Mouse (Mus musculus): ENCODE measurements around the gene Ncaph. TPM values are rescaled to one million over a fixed set of nuclear protein-coding genes. Genes with fewer than 3 reads are reported as not detected.
"Not testable (repeated sequence)": the region's sequence is repeated elsewhere in the genome, so short reads cannot be mapped to it uniquely, and the experiment has no call there.

The Ncaph gene
- polyA plus RNA-seq, 1 experiment from 2014 or later: 21.1 TPM

- H3K4me3 ChIP-seq: no peak overlapping the region
- no peak overlapping the region for H3K9ac ChIP-seq
- WGBS: 89% methylated on average over 4 of the region's 4 CpGs
- no peak for ATAC-seq (ENCODE audit: low FRiP score)
- H3K27ac ChIP-seq: no peak overlapping the region
- peaks cover 41% of the 10 kb centered on the region for H3K4me1 ChIP-seq (replicated peaks)
- H3K36me3 ChIP-seq: no peaks in the 10 kb centered on the region; the same call in 1 of the 2 replicates
- no peaks in the 10 kb centered on the region for H3K27me3 ChIP-seq
- H3K9me3 ChIP-seq: no peaks in the 10 kb centered on the region
- no peak overlapping the region for H3K4me2 ChIP-seq
Measured at GRCm38 (mm10) chr2:127138449-127138848, 4.7 kb upstream of the Ncaph start.

GRCm38 (mm10) chr2:127137838-127138420, 4.2 kb upstream of the Ncaph start:
- Histone ChIP-seq H3K9me3 (no peaks in the 10 kb centered on the region), H3K27me3 (no peaks in the 10 kb centered on the region), H3K4me3 (no peak overlapping the region), H3K9ac (no peak overlapping the region), H3K36me3 (no peaks in the 10 kb centered on the region; the same call in 1 of the 2 replicates), H3K4me1 (replicated peaks) (peaks cover 41% of the 10 kb centered on the region), H3K27ac (0 out of 2 replicates have a peak overlapping the region, but pooled peaks have one; percentile 66), H3K4me2 (no peak overlapping the region)
- 86% methylated on average over 10 of the region's 10 CpGs for WGBS
- ATAC-seq (ENCODE audit: low FRiP score): no peak

- no peaks in the 10 kb centered on the region for H3K9me3 ChIP-seq
- peak; percentile 41; the same call in 1 of the 2 replicates for ATAC-seq (ENCODE audit: low FRiP score)
- peaks cover 40% of the 10 kb centered on the region for H3K4me1 ChIP-seq (replicated peaks)
- no peak overlapping the region for H3K4me2 ChIP-seq
- no peak overlapping the region for H3K9ac ChIP-seq
- H3K27ac ChIP-seq: peak overlapping the region; percentile 66
- WGBS: 14% methylated on average over 5 of the region's 5 CpGs
- no peak overlapping the region for H3K4me3 ChIP-seq
- H3K27me3 ChIP-seq: no peaks in the 10 kb centered on the region
- no peaks in the 10 kb centered on the region; the same call in 1 of the 2 replicates for H3K36me3 ChIP-seq
Measured at GRCm38 (mm10) chr2:127136979-127137378, 3.2 kb upstream of the Ncaph start.

GRCm38 (mm10) chr2:127135255-127135654, 1.5 kb upstream of the Ncaph start:
- H3K27me3 ChIP-seq; H3K4me3 ChIP-seq; H3K36me3 ChIP-seq; H3K27ac ChIP-seq; ATAC-seq (ENCODE audit: low FRiP score); H3K4me2 ChIP-seq; H3K9ac ChIP-seq; H3K9me3 ChIP-seq: not testable (repeated sequence)
- H3K4me1 ChIP-seq (replicated peaks): peaks cover 36% of the 10 kb centered on the region
- 30% methylated on average over 3 of the region's 3 CpGs for WGBS

GRCm38 (mm10) chr2:127131353-127131752, 2.4 kb downstream of the Ncaph start:
- no peaks in the 10 kb centered on the region for H3K27me3 ChIP-seq
- no peak overlapping the region for H3K4me3 ChIP-seq
- no peak for ATAC-seq (ENCODE audit: low FRiP score)
- no peak overlapping the region for H3K27ac ChIP-seq
- peaks cover 3% of the 10 kb centered on the region for H3K36me3 ChIP-seq
- no peak overlapping the region for H3K9ac ChIP-seq
- H3K4me1 ChIP-seq (replicated peaks): peaks cover 25% of the 10 kb centered on the region
- H3K4me2 ChIP-seq: no peak overlapping the region
- no peaks in the 10 kb centered on the region for H3K9me3 ChIP-seq
- WGBS: 86% methylated on average over 8 of the region's 8 CpGs

- Histone ChIP-seq H3K27me3 (no peaks in the 10 kb centered on the region), H3K4me3 (no peak overlapping the region), H3K9ac (no peak overlapping the region), H3K27ac (no peak overlapping the region), H3K4me1 (replicated peaks) (peaks cover 13% of the 10 kb centered on the region), H3K4me2 (no peak overlapping the region), H3K36me3 (peaks cover 22% of the 10 kb centered on the region), H3K9me3 (no peaks in the 10 kb centered on the region)
- WGBS: 85% methylated on average over 5 of the region's 5 CpGs
- no peak for ATAC-seq (ENCODE audit: low FRiP score)
Measured at GRCm38 (mm10) chr2:127128926-127129325, 4.8 kb downstream of the Ncaph start.

GRCm38 (mm10) chr2:127121591-127122235, 12.0 kb downstream of the Ncaph start:
- peaks cover 63% of the 10 kb centered on the region for H3K36me3 ChIP-seq
- no peak for ATAC-seq (ENCODE audit: low FRiP score)
- WGBS: 86% methylated on average over 8 of the region's 8 CpGs

GRCm38 (mm10) chr2:127108986-127109385, 24.8 kb downstream of the Ncaph start:
- no peaks in the 10 kb centered on the region for H3K27me3 ChIP-seq
- H3K4me3 ChIP-seq: no peak overlapping the region
- H3K4me2 ChIP-seq: no peak overlapping the region
- H3K36me3 ChIP-seq: peaks cover 70% of the 10 kb centered on the region
- no peaks in the 10 kb centered on the region for H3K9me3 ChIP-seq
- no peak for ATAC-seq (ENCODE audit: low FRiP score)
- H3K27ac ChIP-seq: no peak overlapping the region
- H3K4me1 ChIP-seq (replicated peaks): no peaks in the 10 kb centered on the region
- WGBS: 92% methylated on average over 4 of the region's 4 CpGs
- no peak overlapping the region for H3K9ac ChIP-seq

More at GRCm38 (mm10) chr2:127121591-127122235, 12.0 kb downstream of the Ncaph start:
- H3K9ac ChIP-seq: no peak overlapping the region
- no peak overlapping the region for H3K4me2 ChIP-seq
- H3K4me3 ChIP-seq: no peak overlapping the region
- no peaks in the 10 kb centered on the region for H3K9me3 ChIP-seq
- H3K27me3 ChIP-seq: no peaks in the 10 kb centered on the region
- no peaks in the 10 kb centered on the region for H3K4me1 ChIP-seq (replicated peaks)
- H3K27ac ChIP-seq: peak overlapping the region; percentile 26

- 77% methylated on average over 8 of the region's 8 CpGs for WGBS
- no peak for ATAC-seq (ENCODE audit: low FRiP score)
- Histone ChIP-seq H3K4me2 (no peak overlapping the region), H3K27ac (no peak overlapping the region), H3K4me3 (no peak overlapping the region), H3K36me3 (peaks cover 7% of the 10 kb centered on the region; the same call in 1 of the 2 replicates), H3K9me3 (no peaks in the 10 kb centered on the region), H3K9ac (0 out of 2 replicates have a peak overlapping the region, but pooled peaks have one; percentile 8), H3K4me1 (replicated peaks) (no peaks in the 10 kb centered on the region), H3K27me3 (no peaks in the 10 kb centered on the region)
Measured at GRCm38 (mm10) chr2:127092000-127092399, 41.8 kb downstream of the Ncaph start.

- not testable (repeated sequence) for H3K4me1 ChIP-seq (replicated peaks); ATAC-seq (ENCODE audit: low FRiP score); H3K27ac ChIP-seq; H3K4me2 ChIP-seq; H3K27me3 ChIP-seq; H3K9me3 ChIP-seq; H3K4me3 ChIP-seq; H3K9ac ChIP-seq
- H3K36me3 ChIP-seq: peaks cover 14% of the 10 kb centered on the region; the same call in 1 of the 2 replicates
Measured at GRCm38 (mm10) chr2:127090151-127090550, 43.6 kb downstream of the Ncaph start.

- ATAC-seq (ENCODE audit: low FRiP score): no peak
- Histone ChIP-seq H3K4me3 (no peak overlapping the region), H3K9ac (no peak overlapping the region), H3K27ac (no peak overlapping the region), H3K9me3 (no peaks in the 10 kb centered on the region), H3K27me3 (no peaks in the 10 kb centered on the region), H3K36me3 (peaks cover 17% of the 10 kb centered on the region; the same call in 1 of the 2 replicates), H3K4me2 (no peak overlapping the region), H3K4me1 (replicated peaks) (no peaks in the 10 kb centered on the region)
- WGBS: 90% methylated on average over 5 of the region's 5 CpGs
Measured at GRCm38 (mm10) chr2:127086235-127086634, 47.5 kb downstream of the Ncaph start.

GRCm38 (mm10) chr2:127080591-127081218, 53.0 kb downstream of the Ncaph start:
- no peak overlapping the region for H3K27ac ChIP-seq
- WGBS: 91% methylated on average over 11 of the region's 11 CpGs
- H3K27me3 ChIP-seq: no peaks in the 10 kb centered on the region
- H3K4me2 ChIP-seq: no peak overlapping the region
- peaks cover 3% of the 10 kb centered on the region; the same call in 1 of the 2 replicates for H3K36me3 ChIP-seq
- no peak overlapping the region for H3K9ac ChIP-seq
- no peaks in the 10 kb centered on the region for H3K4me1 ChIP-seq (replicated peaks)
- no peak overlapping the region for H3K4me3 ChIP-seq
- no peak for ATAC-seq (ENCODE audit: low FRiP score)
- no peaks in the 10 kb centered on the region for H3K9me3 ChIP-seq

Data from hindbrain, embryonic 13.5 days (tissue).